Mouse (Mus musculus) embryonic fibroblast, embryonic 13.5 days (primary cell): ENCODE data around the gene 2310061N02Rik.

Experiments
- CTCF ChIP-seq: IDR thresholded peaks from 2 replicates; pipeline ENCODE4 v1.5.1; 2011; ENCODE audit warnings: mild to moderate bottlenecking, control low read depth, low read length, moderate library complexity, borderline replicate concordance; ENCODE audit not compliant: insufficient read depth
- POLR2A ChIP-seq: IDR thresholded peaks from 2 replicates; pipeline ENCODE4 v1.6.1; 2011; ENCODE audit warnings: low read depth, mild to moderate bottlenecking, control low read depth, low read length, moderate library complexity

DNA sequence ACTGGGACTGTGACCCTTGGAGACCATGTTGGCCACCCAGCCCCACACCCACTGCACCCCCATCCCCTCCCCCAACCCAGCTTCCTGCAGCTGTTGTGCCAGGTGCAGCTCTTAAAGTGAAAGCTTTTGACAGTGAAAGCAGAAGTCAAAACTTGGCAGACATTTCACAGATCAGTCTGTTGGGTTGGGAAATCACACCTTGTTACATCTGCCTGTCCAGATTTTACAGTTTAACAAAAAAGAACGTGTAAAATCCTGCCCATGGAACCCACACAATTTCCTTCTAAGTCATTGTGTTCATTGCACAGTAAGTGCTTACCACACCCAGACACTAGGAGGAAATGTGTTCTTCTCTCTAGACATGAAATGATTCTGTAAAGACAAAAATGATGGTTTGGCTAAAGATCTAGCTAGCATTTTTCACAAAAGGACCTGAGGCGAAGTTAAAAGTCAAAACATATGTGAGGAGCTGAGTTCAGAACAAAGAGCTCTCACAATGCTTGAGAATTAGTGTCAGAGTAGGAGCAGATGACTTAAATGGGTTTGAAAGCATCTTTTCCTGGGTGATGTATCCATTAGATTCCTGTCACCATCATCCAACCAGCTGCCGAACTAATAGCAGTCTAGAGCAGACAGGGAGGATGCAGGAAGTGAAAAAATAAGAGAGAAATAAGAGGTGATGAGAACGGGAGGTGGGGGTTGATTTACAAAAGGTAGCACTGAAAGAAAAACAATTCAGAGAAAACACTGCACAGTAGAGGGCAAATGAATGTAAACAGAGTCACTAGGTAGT, 6.5 kb downstream of the 2310061N02Rik start:
- TF ChIP-seq POLR2A (no peak), CTCF (no peak)
